Mouse (Mus musculus) hindbrain, embryonic 16.5 days (tissue): ENCODE measurements around the gene Plbd1. TPM values are rescaled to one million over a fixed set of nuclear protein-coding genes. Genes with fewer than 3 reads are reported as not detected.
A peak's percentile ranks its signal among the peaks of the same experiment; 100 is the strongest.

Experiments
- ATAC-seq: fragments of 200-750 bp; cut with Nextera tagmentation; 2 replicates; pipeline ENCODE4 v1.8.0; 2017; ENCODE audit warnings: moderate TSS enrichment, moderate library complexity
- H3K27ac ChIP-seq: fragments of 300-500 bp; sonication (generic); 2 replicates; pipeline ENCODE4 v1.5.1; 2014; ENCODE audit warnings: low read depth, mild to moderate bottlenecking, control low read depth, low read length, moderate library complexity
- H3K27me3 ChIP-seq: fragments of 300-500 bp; sonication (generic); replicated peaks from 2 replicates; pipeline ENCODE4 v1.6.1; 2014; ENCODE audit warnings: low read length; ENCODE audit not compliant: control insufficient read depth, insufficient read depth
- H3K36me3 ChIP-seq: fragments of 300-500 bp; sonication (generic); 2 replicates; pipeline ENCODE4 v1.6.1; 2014; ENCODE audit warnings: mild to moderate bottlenecking, low read length, moderate library complexity, mixed read lengths; ENCODE audit not compliant: control insufficient read depth, insufficient read depth
- H3K4me1 ChIP-seq: fragments of 300-500 bp; sonication (generic); 2 replicates; pipeline ENCODE4 v1.6.1; 2014; ENCODE audit warnings: low read depth, low read length; ENCODE audit not compliant: control insufficient read depth, insufficient read depth
- H3K4me2 ChIP-seq: fragments of 300-500 bp; sonication (generic); 2 replicates; pipeline ENCODE4 v1.6.1; 2014; ENCODE audit warnings: mild to moderate bottlenecking, low read length, control low read depth, moderate library complexity
- H3K4me3 ChIP-seq: fragments of 300-500 bp; sonication (generic); 2 replicates; pipeline ENCODE4 v1.5.1; 2014; ENCODE audit warnings: mild to moderate bottlenecking, low read length, control low read depth, moderate library complexity
- H3K9ac ChIP-seq: fragments of 300-500 bp; sonication (generic); 2 replicates; pipeline ENCODE4 v1.6.1; 2014; ENCODE audit warnings: low read depth, mild to moderate bottlenecking, control low read depth, low read length, moderate library complexity
- H3K9me3 ChIP-seq: fragments of 300-500 bp; sonication (generic); 2 replicates; pipeline ENCODE4 v1.6.1; 2014; ENCODE audit warnings: mild to moderate bottlenecking, low read length, moderate library complexity; ENCODE audit not compliant: control insufficient read depth
- WGBS: fragments of 180-500 bp; shearing (Covaris S2); extraction: QIAGEN DNeasy Blood & Tissue Kit; methylation state at CpG from one replicate; pipeline ENCODE4 v1.1.7; 2014; 5-methylcytosine and 5-hydroxymethylcytosine counted together
- polyA plus RNA-seq: library from polyadenylated mRNA; unstranded; fragments of >200 nt; fragmentation: Nextera tagmentation; extraction: Ambion mirVana; gene quantifications from 2 replicates; pipeline ENCODE4 v1.2.1, GENCODE M21; 2015

Plbd1 gene
- polyA plus RNA-seq, 1 experiment from 2014 or later: 2.0 TPM

DNA sequence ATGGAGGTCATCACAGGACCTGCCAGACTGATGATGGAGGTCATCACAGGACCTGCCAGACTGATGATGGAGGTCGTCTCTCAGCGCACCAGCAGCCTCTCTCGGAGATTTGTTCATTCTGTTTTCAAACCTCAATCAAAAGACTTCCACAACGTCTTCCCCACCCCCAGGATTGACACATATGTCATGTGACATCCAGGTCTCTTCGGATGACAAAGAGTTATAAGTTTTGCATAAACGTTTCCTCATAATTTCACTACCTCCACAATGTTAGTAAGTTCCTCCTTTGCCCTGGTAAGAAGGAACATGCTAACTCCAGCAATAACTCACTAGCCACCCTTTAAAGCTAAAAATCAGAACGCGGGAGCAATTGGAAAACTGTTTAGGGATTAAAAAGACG, 2.5 kb downstream of the Plbd1 start:
- WGBS: 92% methylated on average over 9 of the region's 9 CpGs
- Histone ChIP-seq H3K27me3 (peaks cover 15% of the 10 kb centered on the region), H3K9ac (no peak overlapping the region), H3K27ac (no peak overlapping the region), H3K4me3 (no peak overlapping the region), H3K4me1 (peaks cover 5% of the 10 kb centered on the region), H3K9me3 (no peaks in the 10 kb centered on the region), H3K36me3 (no peaks in the 10 kb centered on the region), H3K4me2 (no peak overlapping the region)
- ATAC-seq: no peak

DNA sequence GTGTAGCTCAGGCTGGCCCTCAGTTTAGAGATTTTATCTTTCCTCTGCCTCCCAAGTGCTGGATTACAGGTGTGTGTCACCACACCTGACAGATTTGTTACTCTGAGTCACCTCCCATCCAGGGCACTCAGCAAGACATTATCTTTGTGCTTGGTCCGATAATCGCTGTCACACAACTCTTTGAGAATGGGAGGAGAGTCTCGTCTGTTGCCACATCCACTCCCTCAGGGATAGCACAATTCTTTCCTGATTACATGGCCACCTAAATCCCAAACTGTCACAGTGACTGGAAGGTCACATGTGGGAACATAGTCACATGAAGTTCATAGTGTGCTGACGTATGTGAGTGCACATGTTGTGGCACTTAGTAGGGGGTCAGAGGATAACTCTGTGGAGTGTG, 3.4 kb downstream of the Plbd1 start:
- peaks cover 15% of the 10 kb centered on the region for H3K27me3 ChIP-seq

DNA sequence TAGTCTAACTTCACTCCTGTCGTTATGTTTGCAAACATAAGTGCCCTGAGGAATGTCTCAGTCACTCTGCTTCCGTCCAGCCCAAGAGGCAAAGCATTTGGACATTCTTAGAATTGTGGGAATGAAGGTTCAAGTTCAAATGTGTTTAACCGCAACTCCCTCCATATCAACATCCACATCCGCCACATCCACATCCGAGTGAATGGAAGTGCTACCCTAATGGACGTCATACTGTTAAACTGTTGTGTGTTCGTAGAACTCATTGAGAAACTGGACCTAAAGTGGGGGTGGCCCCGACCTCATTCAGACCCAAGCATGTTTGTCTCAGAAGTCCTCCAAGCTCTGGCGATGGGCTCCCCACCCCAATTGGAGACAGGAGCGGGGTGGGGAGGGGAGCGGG, 5.9 kb downstream of the Plbd1 start:
- no peak overlapping the region for H3K9ac ChIP-seq
- WGBS: 73% methylated on average over 11 of the region's 11 CpGs
- H3K4me1 ChIP-seq: no peaks in the 10 kb centered on the region
- no peak overlapping the region for H3K4me3 ChIP-seq
- no peaks in the 10 kb centered on the region for H3K36me3 ChIP-seq
- H3K4me2 ChIP-seq: no peak overlapping the region
- peaks cover 4% of the 10 kb centered on the region for H3K27me3 ChIP-seq
- H3K27ac ChIP-seq: no peak overlapping the region
- H3K9me3 ChIP-seq: no peaks in the 10 kb centered on the region
- no peak for ATAC-seq

More for the DNA sequence above, 3.4 kb downstream of the Plbd1 start:
- Histone ChIP-seq H3K4me2 (no peak overlapping the region), H3K27ac (no peak overlapping the region), H3K4me1 (peaks cover 5% of the 10 kb centered on the region), H3K9ac (no peak overlapping the region), H3K36me3 (no peaks in the 10 kb centered on the region), H3K4me3 (no peak overlapping the region), H3K9me3 (no peaks in the 10 kb centered on the region)
- 84% methylated on average over 4 of the region's 4 CpGs for WGBS
- no peak for ATAC-seq

DNA sequence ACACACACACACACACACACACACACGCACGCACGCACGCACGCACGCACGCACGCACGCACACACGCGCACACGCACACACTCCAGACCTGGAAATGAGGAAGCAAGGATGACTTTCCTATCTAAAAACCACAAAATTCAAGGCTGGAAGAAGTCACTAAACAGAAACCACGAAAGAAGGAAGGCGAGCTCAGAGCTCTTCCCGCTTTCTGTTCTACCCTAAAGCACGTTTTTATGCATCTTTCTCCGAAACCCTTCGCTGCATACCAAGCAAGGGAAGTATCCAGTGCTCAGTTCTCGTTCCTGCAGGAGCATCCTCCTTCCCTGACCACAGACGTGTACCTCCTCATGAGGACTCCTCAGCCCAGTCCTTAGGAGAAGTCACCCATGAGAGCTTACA, 7.3 kb downstream of the Plbd1 start:
- no peaks in the 10 kb centered on the region for H3K27me3 ChIP-seq
- H3K4me2 ChIP-seq: no peak overlapping the region
- WGBS: 86% methylated on average over 20 of the region's 20 CpGs
- no peaks in the 10 kb centered on the region for H3K4me1 ChIP-seq
- ATAC-seq: no peak
- no peaks in the 10 kb centered on the region for H3K36me3 ChIP-seq
- H3K9ac ChIP-seq: no peak overlapping the region
- H3K9me3 ChIP-seq: no peaks in the 10 kb centered on the region
- H3K4me3 ChIP-seq: no peak overlapping the region
- H3K27ac ChIP-seq: no peak overlapping the region

DNA sequence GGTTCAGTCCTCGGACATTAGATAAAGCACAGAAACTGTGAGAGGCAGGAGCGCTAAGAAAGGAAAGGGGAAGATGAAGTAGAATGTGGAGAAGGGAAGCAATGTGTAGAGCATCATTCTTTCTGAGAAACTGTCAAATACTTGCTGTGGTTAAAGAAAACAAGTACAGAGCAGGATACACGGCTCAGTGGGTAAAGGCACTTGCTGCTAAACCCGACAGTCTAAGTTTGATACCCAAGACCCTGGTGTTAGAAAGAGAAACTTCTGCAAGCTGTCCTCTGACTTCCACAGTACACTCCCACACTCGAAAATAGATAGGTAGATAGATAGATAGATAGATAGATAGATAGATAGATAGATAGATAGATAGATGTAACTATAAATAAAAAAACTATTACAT, 8.4 kb downstream of the Plbd1 start:
- Histone ChIP-seq H3K27me3 (no peaks in the 10 kb centered on the region), H3K4me1 (no peaks in the 10 kb centered on the region), H3K27ac (no peak overlapping the region), H3K9me3 (no peaks in the 10 kb centered on the region), H3K4me2 (no peak overlapping the region), H3K36me3 (no peaks in the 10 kb centered on the region), H3K9ac (no peak overlapping the region), H3K4me3 (no peak overlapping the region)
- WGBS: 71% methylated on average over 5 of the region's 5 CpGs
- ATAC-seq: no peak

DNA sequence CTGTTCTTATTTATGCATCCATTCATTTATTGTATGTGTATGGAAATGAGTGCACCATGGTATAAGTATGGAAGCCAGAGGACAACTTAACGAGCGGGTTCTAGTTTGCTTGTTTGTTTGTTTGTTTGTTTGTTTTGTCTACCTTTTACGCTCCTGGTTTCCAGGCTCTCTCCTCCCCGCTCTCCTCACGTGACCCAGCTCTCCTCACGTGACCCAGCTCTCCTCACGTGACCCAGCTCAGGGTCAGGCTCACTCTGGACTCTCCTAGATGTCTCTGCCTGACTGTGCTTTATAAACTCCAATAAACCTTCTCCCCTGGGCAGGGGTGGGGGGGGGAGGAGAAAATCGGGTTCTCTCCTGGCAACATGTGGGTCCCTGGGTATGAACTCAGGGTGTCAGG, 11.1 kb downstream of the Plbd1 start:
- no peak overlapping the region for H3K27ac ChIP-seq
- ATAC-seq: no peak
- no peaks in the 10 kb centered on the region for H3K27me3 ChIP-seq
- no peak overlapping the region for H3K4me3 ChIP-seq
- H3K9me3 ChIP-seq: no peaks in the 10 kb centered on the region
- H3K4me2 ChIP-seq: no peak overlapping the region
- H3K9ac ChIP-seq: no peak overlapping the region
- no peaks in the 10 kb centered on the region for H3K36me3 ChIP-seq
- H3K4me1 ChIP-seq: no peaks in the 10 kb centered on the region
- WGBS: 90% methylated on average over 8 of the region's 8 CpGs

DNA sequence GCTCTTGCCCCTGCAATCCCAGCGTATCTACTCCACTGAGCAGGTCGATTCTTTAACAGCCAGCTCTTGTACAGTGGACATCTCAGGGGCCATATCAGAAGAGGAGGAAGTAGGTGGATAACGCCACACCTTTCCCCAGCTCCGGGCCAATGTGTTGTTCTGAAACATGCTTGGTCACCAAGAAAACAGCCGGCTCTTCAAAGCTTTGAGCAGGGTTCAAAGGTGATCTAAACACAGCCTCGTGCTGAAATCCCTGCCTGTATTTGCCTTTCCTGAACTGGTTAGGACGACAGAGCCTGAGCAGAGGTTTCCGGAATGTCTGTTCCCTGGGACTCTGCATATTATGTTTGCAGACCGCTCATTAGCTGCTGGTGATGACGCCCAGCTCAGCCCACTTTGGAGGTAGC, 14.3 kb downstream of the Plbd1 start:
- Histone ChIP-seq H3K4me3 (no peak overlapping the region), H3K4me2 (no peak overlapping the region), H3K27ac (no peak overlapping the region), H3K9me3 (no peaks in the 10 kb centered on the region; the same call in 1 of the 2 replicates), H3K27me3 (no peaks in the 10 kb centered on the region), H3K36me3 (no peaks in the 10 kb centered on the region), H3K4me1 (no peaks in the 10 kb centered on the region), H3K9ac (no peak overlapping the region)
- ATAC-seq: no peak
- 79% methylated on average over 10 of the region's 10 CpGs for WGBS

DNA sequence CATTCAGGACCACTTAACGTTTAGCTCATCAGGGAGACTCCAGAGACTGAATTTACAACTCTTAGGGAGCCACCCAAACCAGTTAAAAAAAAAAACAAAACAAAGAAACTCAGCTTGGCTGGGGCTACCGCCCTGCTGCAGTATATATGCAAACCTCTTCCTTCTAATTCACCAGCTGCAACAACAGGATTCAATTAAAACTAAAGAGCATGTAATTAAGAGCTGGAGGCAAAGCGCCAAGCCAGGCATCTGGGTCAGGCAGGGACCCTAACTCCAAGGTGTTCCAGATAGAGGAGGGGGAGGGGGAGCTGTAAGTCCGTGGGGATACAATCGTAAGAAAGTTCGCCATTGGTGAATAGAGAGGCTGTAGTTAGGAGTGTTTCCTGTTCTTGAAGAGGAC, 15.5 kb downstream of the Plbd1 start:
- 21% methylated on average over 6 of the region's 6 CpGs for WGBS
- H3K27ac ChIP-seq: no peak overlapping the region
- H3K4me1 ChIP-seq: no peaks in the 10 kb centered on the region
- H3K4me2 ChIP-seq: no peak overlapping the region
- H3K36me3 ChIP-seq: no peaks in the 10 kb centered on the region
- peak; percentile 56 for ATAC-seq
- H3K9me3 ChIP-seq: no peaks in the 10 kb centered on the region; the same call in 1 of the 2 replicates
- no peaks in the 10 kb centered on the region for H3K27me3 ChIP-seq
- no peak overlapping the region for H3K9ac ChIP-seq
- no peak overlapping the region for H3K4me3 ChIP-seq

DNA sequence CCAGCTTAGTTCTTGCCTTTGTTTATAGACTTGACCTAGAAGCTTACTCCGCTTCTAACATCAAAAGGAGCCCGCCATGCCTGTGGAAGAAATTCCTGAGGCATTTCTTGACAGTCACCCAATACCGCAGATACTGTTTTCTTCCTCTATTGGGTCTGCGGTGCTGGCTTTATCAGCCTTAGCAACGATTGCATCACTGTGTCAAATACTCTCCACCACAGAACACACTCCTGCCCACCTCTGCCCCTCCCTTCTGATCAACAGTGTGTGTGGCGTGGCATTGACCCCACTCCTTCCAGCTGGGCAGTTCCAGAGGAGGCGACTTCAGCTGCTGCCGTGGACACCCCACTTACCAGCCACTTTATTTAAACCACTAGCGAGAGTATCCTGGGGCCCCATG, 16.0 kb downstream of the Plbd1 start:
- Histone ChIP-seq H3K4me2 (no peak overlapping the region), H3K27me3 (no peaks in the 10 kb centered on the region), H3K27ac (no peak overlapping the region), H3K9me3 (no peaks in the 10 kb centered on the region; the same call in 1 of the 2 replicates), H3K4me3 (no peak overlapping the region), H3K36me3 (no peaks in the 10 kb centered on the region), H3K4me1 (no peaks in the 10 kb centered on the region), H3K9ac (no peak overlapping the region)
- ATAC-seq: peak; percentile 45; the same call in 1 of the 2 replicates
- WGBS: 54% methylated on average over 9 of the region's 9 CpGs

DNA sequence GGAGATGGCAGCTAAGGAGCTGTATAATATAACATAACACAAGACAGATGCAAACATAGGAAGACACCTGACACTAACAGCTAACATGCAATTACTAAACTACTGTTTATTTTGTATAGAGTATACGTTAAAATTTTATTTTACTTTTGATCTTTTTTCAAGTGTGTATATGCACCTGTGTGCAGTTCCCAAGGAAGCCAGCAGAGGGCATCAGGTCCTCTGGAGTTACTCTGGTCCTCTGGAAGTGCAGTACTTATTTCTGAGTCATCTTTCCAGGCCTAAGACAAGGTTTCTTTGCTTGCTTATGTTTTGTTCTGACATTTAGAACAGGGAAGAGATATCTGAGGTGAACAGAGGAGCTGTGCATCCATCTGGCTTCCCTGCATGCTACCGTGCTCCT, 17.6 kb downstream of the Plbd1 start:
- no peak for ATAC-seq
- H3K27me3 ChIP-seq: no peaks in the 10 kb centered on the region
- WGBS: 93% methylated on average over 2 of the region's 2 CpGs
- H3K4me3 ChIP-seq: no peak overlapping the region
- no peaks in the 10 kb centered on the region; the same call in 1 of the 2 replicates for H3K9me3 ChIP-seq
- no peaks in the 10 kb centered on the region for H3K4me1 ChIP-seq
- no peak overlapping the region for H3K9ac ChIP-seq
- H3K36me3 ChIP-seq: no peaks in the 10 kb centered on the region
- no peak overlapping the region for H3K27ac ChIP-seq
- no peak overlapping the region for H3K4me2 ChIP-seq
